Mouse (Mus musculus) embryonic fibroblast, embryonic 13.5 days (primary cell): ENCODE results near the gene Eaf1.

ENCODE experiments used
- CTCF ChIP-seq: IDR thresholded peaks from 2 replicates; pipeline ENCODE4 v1.5.1; 2011; ENCODE audit warnings: mild to moderate bottlenecking, control low read depth, low read length, moderate library complexity, borderline replicate concordance; ENCODE audit not compliant: insufficient read depth
- POLR2A ChIP-seq: IDR thresholded peaks from 2 replicates; pipeline ENCODE4 v1.6.1; 2011; ENCODE audit warnings: low read depth, mild to moderate bottlenecking, control low read depth, low read length, moderate library complexity

- TF ChIP-seq POLR2A (no peak), CTCF (no peak)
Observed at GRCm38 (mm10) chr14:31506456-31506855, 12.3 kb downstream of the Eaf1 start.
